Mouse (Mus musculus) spleen, adult 2 months (tissue): Measurements from ENCODE around the gene Capn12.

Source experiments
- CTCF ChIP-seq: fragments of 200-500 bp; IDR thresholded peaks from 2 replicates; pipeline ENCODE4 v1.5.1; 2011; ENCODE audit warnings: mild to moderate bottlenecking, inconsistent platforms; ENCODE audit not compliant: insufficient read depth, insufficient read length, insufficient replicate concordance; ENCODE audit errors: extremely low read depth
- POLR2A ChIP-seq: fragments of 200-500 bp; IDR thresholded peaks from 2 replicates; pipeline ENCODE4 v1.6.1; 2011; ENCODE audit warnings: low read depth, low read length, inconsistent platforms

- no peak for TF ChIP-seq CTCF
- no peak for TF ChIP-seq POLR2A
These were observed 26.0 kb downstream of the Capn12 start for GRCm38 (mm10) chr7:28907195-28907594.
